Mouse (Mus musculus) adrenal gland, postnatal 14 days (tissue): ENCODE results near the gene Susd1. TPM values are rescaled to one million over a fixed set of nuclear protein-coding genes. Genes with fewer than 3 reads are reported as not detected.

Experiments
- DNase-seq: peaks from one replicate; pipeline ENCODE4 v3.0.0; 2021; ENCODE audit warnings: mixed read lengths
- total RNA-seq: library from RNA; stranded (reverse); gene quantifications from 2 replicates; pipeline ENCODE4 v1.2.3, GENCODE M21; 2021

Susd1 gene
- total RNA-seq, 1 experiment from 2014 or later, result 5.1 TPM

- no peak for DNase-seq
Measured at GRCm38 (mm10) chr4:59429128-59429527, 9.3 kb downstream of the Susd1 start.

GRCm38 (mm10) chr4:59426429-59426828, 12.0 kb downstream of the Susd1 start:
- DNase-seq, result no peak

GRCm38 (mm10) chr4:59422808-59423207, 15.6 kb downstream of the Susd1 start:
- DNase-seq, result no peak

- peak; percentile 42 for DNase-seq
Measured at GRCm38 (mm10) chr4:59422025-59422783, 16.2 kb downstream of the Susd1 start.

DNA sequence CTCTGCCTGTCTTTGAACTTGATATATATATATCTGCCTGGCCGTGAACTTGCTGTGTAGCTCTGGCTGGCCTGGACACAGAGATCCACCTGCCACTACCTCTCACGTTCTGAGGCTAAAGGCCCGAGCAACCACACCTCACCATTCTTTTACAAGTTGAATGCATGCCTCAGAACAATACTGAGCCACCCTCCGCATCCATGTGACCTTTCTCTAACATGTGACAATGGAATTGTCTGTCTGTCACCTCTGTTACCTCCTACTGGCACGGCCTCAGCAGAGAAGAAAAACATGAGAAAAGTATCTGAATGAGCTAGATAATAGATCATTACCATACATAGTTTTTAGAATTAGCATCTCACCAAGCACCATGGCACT, 17.1 kb downstream of the Susd1 start:
- no peak for DNase-seq

DNA sequence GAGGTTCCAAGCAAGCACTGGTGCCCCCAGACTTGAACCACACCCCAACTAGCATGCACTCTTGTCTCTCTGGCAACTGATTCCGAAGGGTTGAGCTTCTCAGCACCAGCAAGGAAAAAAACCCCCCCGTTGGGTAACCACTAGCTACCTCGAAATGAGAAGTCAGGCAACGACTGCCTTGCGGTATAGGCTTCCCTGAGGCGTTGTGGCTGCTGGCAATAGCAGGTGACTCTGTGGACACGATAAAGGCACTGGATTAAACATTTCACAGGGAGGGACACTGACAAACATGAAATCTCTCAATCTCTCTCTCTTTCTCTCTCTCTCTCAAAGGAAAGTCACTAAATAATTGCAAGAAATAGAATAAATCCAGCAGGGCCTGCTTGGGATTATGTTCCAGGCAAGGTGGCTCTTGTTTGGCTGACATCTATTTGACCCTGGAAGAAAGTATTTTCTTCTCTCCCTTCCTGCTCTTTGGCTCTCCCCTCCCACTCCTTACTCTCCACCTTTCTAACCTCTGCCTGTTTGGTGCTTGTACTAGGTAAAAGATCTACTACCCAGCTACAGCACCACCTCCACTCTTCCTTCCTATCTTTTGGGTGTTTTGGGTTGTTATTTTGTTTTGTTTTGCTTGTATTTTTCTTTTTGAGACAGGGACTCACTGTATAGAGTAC, 17.6 kb downstream of the Susd1 start:
- DNase-seq, result no peak

GRCm38 (mm10) chr4:59419211-59419610, 19.2 kb downstream of the Susd1 start:
- DNase-seq, result peak; percentile 40

DNA sequence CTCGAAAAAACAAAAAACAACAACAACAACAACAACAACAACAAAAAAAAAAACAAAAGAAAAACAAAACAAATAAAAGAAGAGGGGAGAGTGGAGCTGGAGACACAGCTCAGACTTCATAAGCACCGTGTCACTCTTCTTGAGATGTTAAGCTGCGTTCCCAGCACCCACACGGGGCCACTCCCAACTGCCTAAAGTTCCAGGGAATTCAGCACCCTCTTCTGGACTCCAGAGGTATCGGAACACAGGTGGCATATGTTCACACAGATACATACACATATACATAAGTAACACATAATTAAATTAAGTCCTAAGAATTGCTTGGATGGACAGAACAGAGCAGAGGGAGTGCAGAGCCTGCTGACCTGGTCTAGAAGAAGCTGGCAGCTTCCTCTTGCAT, 25.0 kb downstream of the Susd1 start:
- no peak for DNase-seq

DNA sequence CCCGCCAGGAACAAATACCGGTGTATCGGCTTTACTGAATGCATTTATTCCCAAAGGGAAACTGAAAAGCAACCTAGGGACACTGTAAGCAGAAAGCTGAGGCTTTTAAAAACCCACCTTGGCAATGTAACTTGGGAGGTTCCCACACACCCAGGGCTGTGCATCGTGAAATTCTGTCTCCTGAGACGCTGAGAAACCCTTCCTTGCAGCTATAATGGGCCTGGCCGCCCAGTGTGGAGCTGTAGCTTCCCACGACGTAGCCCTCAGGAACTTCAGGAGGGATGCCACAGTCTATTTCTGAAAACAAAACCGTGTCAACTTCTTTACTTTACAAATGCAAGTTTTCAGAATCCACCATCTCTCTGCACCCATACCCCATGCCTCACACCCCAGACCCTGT, 27.3 kb downstream of the Susd1 start:
- no peak for DNase-seq

GRCm38 (mm10) chr4:59407766-59408165, 30.7 kb downstream of the Susd1 start:
- DNase-seq, result no peak

- DNase-seq, result peak; percentile 61
Measured at GRCm38 (mm10) chr4:59404375-59404774, 34.1 kb downstream of the Susd1 start.

DNA sequence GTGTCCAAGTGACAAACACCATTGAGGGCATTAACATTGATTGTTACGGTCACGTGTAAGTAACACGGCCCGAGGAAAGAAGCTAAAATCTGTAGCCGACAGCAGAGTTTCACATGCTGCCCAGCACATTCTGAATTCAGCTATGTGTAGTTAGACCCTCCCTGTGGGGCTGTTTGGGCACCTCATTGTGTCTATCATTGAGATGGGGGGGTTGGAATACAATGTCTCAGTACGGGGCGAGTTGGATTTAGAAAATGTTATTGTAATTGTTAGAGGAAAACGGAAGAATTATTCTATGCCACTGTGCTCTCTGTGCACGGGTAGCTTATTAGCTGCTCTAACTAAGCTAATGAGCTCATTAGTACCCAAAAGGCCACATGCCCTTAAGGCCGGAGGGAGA, 37.5 kb downstream of the Susd1 start:
- no peak for DNase-seq

- peak; percentile 18 for DNase-seq
Measured at GRCm38 (mm10) chr4:59399343-59399742, 39.1 kb downstream of the Susd1 start.

- DNase-seq, result no peak
Measured at GRCm38 (mm10) chr4:59395528-59395927, 42.9 kb downstream of the Susd1 start.

DNA sequence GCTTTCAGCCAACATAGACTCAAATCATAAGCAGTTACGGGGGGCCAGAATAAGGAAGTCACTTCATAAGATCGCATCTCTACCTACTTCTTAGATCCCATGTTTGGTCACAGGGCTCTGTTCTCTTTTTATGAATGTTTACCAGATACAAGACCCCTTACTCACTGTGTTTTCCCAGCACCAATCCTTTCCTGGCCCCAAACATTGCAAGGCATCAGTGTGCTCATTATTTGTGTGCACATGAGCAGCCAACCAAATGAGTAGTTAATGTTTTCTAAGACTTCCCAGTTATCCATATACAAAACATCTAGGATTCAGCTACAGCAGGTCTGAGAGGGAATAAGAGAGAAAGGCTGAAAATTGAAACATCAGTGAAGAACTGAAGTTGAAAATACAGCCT, 44.3 kb downstream of the Susd1 start:
- no peak for DNase-seq

DNA sequence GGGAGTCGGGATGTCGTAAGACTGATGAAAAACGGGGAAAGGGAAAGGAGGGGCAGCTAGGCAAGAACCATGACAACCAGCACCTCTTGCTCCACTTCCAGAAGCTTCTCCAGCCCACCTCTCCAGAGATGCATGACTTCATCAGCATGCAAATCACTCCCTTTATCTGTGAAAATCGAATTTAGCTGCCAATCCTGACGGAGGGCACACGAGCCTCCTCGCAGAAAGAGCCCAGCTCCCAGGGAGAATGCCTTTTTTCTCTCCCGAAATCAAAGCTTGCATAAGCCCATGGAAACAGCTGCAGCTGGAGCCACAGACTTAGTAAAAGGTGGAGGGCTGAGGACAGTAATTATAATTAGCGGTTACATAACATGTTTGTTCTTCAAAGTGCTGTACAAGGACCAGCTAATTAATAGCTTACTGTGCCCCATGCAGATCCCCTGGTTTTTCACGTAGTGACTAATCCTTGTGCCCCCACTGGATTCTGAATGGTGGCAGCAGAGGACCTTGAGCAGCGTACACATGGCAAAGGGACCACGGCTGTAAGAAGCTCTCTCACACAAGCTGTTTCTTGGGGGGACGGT, 49.9 kb downstream of the Susd1 start:
- DNase-seq, result peak; percentile 32

DNA sequence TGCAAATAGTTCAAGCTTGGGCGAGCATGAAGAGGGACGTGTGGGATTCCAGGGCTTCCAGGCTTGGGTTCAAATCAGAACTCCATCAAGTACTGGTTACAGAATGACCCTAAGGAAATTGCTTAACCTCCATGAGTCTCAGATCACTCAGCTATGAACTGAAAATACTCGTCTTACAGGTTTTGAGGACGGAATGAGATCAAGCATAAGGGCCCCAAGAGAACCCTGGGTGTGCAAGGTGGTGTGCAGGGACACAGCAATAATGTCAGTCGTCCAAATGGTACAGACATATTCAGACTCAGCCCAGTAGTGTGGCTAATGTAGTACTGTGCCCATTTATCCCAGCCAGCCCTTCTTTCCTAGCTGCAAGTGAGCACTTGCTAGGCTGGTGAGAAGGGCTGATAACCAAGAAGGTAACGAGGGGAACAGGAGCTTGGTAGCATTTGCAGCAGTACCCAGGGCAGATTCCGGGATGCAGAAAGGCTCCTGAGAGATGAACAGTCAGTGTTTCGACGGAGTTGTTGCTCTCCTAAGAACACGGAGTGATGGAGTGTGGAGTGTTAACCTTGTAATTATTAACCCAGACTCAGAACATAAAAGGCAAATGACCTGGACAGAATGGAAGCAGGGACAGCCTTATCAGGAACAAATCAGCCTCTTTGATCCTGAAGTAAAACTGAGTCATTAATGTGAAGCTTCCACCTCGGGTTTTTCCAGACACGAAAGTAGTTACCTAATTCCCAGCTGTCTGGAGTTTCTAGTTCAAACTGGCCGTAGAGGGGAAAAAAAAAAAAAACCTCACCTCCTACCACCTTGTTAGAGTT, 50.8 kb downstream of the Susd1 start:
- no peak for DNase-seq

GRCm38 (mm10) chr4:59385254-59385895, 53.1 kb downstream of the Susd1 start:
- no peak for DNase-seq

GRCm38 (mm10) chr4:59383791-59384190, 54.6 kb downstream of the Susd1 start:
- DNase-seq, result no peak

DNA sequence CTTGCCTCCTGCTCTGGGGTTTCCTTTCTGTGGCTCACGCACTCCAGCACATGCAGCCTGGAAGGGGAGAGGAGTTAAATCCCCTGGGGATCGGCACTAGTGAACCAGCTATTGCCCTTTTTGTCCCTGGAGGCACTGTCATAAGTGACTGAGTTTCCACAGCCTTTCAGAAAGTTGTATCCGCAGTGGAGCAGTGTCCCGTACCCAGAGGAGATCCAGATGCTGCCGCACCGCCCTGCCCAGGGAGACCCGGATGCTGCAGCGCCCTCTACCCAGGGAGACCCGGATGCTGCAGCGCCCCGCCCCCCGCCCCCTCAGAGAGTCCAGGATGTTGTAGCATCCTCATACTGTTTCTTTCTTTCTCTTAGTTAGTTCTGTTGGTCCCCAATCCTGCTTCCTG, 56.3 kb downstream of the Susd1 start:
- DNase-seq, result peak; percentile 57

GRCm38 (mm10) chr4:59381007-59381743, 57.3 kb downstream of the Susd1 start:
- peak; percentile 84 for DNase-seq
